Mouse (Mus musculus) lung, postnatal 36 days (tissue): Measurements from ENCODE around the gene Zfp330.
A peak's percentile ranks its signal among the peaks of the same experiment; 100 is the strongest.

Experiments used
- DNase-seq: peaks from one replicate; pipeline ENCODE4 v3.0.0; 2022; ENCODE audit warnings: mixed read lengths

Zfp330 gene

DNA sequence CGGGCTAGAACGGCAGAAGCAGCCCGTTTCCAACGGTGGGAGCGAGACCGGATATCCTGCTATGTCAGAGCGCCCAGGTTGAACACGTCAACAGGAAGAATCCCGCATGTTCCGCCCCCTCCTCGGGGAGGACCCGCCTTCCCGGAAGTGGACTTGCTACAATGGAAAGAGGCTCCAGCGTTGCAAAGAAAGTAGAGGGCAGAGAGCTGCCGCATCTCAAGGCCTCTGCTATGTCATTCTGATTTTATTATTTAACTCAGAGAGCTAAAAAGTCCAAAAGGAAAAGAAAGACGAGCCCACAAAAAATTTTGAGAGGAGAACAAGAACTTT lies at the start of gene Zfp330:
Gene Zfp330, minus strand, starts transcription at position 68 of the 330 bp plus-strand sequence.
- DNase-seq, result peak; percentile 98

DNA sequence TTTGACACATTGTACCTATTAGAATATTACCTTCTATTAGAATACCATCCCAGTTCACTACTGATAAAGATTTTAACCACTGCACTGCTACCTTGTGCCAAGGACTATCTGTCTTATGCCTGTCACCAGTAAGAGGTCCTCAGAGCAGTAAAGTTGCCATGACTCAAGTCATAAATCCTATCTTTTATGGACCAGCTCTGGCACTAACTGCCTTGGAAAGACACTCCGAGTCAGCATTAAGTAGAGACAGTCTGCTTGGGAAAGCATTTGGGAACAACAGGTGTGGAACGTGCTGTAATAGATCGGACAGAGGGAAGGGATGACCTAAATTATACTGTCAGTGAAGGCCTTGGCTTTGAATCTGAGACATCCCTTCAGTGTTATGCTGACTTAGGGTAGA lies 4.0 kb upstream of the Zfp330 start:
- no peak for DNase-seq

DNA sequence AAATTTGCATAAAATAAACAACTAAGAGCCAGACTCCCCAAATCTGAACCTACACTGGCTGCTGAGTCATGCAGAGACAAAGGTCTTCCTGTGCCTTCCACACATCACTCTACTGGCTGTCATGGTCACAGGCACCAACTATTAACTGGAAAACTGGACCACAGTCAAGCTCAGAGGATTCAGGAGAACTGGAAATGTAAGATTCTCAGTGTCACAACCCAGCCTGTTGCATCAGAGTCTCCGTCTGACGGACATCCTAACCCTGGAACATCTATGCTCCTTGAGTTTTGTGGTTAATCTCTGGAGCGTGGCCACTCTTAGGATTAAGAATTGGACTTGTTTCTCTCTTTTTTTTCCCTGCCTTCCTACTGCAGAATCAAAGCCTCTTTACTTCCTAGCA lies 3.4 kb upstream of the Zfp330 start:
- DNase-seq, result no peak

DNA sequence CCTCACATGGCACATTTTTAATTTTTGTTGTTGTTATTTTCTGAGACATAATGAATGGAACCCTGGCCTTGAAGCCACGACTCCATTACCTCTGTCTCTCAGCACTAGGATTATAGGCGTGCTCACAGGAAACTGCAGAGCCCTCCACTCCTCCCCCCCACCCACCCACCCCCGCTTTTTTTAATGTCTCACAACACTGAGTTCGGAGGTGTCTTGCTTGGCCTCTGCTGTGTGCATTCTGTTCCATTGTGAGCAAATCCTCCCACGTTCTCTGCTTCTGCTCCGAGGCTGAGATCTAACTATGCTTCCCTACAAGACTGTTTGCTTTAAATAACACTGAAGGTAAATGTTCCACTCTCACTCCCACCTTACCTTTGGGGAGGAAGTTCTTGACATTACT lies 522 bp upstream of the Zfp330 start:
- no peak for DNase-seq

DNA sequence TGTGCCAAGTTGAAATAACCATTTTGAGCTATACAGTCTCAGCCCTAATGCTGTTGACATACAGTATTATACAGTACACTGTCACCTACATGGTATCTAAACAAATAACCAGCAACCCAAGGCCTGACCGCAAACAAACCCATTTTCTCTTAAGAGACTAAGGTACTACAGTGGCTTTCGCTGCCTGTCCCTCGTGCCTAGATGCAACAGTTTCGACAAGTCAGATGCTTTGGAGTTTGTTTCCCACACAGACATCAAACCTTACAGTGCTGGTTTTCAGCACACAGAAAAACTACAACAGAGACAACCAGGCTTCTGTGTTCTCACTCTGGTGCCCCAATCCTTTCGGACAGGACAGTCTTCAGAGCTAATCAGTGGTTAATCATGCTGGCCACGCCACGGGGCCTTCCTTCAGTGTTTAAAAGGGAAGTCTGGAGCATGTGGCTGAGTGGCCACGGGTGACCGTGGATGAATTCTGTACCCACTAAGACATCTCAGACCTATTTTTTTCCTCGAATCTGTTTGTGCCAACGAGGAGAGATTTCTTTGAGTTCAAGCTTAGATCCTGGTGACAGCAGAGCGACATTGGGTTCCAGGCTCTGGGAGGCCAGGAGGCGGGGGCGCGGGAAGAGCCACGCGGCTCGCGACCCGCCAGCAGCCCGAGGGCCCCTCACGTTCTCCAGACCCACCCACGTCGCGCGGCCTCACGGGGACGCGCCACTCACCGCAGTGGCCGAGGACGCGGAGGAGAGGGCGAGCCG lies 448 bp downstream of the Zfp330 start:
- peak; percentile 16 for DNase-seq

DNA sequence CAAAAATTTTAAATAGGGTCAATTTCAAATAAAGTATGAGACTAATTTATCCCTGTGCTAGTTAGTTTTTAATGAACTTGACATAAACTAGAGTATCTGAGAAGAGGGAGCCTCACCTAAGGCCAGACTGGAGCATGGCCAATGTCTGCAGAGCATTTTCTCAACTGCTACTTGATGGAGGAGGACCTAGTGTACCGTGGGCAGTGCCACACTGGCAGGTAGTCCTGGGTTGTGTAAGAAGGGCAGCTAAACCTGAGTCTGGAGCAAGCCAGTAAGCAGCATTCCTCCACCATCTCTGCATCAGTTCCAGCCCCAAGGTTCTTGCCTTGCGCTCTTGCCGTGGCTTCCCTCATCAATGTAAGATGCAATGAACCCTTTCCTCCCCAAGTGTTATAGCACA lies 3.1 kb downstream of the Zfp330 start:
- no peak for DNase-seq

DNA sequence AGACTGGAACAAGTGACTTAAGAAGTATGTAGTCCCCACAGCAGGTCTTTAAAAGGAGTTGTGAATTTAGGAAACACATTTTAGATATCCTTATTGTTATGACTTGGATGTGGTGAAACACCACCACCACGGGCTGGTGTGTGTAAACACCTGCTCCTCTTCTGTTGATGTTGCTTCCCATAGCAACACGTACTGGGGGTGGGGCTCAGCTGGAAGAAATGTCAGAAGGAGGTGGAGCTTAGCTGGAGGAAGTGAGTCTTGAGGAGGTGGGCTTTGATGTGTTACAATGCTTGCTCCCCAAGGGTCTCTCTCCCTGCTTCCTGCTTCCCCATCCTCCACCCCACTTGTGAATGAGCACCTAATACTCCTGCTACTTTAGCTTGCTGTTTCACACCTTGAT lies 14.9 kb downstream of the Zfp330 start:
- DNase-seq, result no peak

DNA sequence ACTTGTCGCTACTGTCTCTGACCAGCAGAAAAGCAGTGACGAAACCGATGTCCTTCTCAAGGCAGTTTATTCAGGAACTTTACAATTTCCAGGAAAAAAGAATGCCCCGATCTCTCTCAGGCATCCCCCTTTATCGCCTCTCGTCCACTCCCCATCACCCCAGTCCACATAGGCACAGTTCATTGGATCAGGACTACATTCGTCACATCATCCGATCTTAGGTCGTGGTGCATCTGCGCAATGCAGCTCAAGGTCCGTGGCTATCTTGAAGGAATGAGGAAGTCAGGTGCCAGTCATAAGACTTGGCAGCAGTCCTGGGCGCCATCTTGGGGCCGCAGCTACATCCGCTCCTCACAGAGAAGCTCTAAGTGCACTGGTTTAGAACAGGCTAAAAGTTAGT lies 19.0 kb downstream of the Zfp330 start:
- DNase-seq, result no peak

DNA sequence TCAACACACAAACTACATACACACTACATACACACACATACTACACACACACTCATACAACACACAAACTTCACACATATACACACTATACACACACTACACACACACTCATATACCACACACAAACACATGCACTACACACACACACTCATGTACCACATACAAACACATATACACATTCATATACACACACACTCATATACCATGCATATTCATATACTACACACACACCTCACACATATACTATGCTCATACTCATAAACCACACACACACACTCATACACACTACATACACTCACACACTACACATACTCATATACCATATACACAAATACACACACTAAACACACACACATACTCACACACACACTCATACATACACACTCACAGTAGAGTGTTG lies 27.3 kb downstream of the Zfp330 start:
- DNase-seq, result no peak

DNA sequence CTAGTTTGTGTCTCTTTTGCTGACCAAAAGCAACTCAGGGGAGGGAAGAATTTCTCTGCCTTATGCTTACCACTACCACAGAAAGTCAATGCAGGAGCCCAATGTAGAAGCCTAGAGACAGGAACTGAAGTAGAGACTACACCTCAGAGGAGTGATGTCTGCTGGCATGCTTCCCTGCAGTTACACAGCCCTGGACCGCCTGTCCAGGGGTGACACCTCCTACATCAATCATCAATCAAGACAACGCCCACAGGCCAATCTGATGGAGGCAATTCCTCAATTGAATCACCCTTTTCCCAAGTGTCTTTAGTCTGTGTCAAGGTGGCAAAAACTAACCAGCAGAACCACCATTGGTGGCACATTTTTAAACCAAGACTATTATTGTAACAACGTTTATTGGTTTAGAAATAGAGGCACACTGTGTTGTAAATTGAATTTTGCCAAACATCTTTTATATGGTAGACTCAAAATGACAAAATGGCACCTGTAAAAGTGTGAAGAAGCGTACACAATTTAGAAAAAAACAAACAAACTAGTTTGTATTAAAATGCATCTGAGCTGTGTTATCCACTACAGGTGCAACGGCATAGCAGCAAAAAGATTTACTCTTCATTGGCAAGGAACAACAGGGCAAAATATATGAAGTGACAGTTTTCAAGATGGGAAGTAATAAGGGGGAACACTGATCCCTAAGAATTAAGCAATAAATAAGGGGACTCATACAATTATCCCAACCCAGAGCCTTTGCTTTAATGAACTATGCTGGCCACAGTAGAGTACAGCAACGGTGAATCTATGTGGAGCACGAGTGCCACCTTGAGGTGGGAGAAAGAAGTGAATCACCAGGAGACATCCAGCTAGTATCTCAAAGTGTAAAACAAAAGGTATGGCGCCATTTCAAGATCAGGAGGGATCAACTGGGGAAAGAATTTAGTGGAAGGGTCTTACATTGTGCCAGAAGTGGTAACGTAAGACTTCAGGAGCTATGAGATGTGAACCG lies 29.8 kb downstream of the Zfp330 start:
- peak; percentile 73 for DNase-seq
